Mouse (Mus musculus) fibroblast of lung, adult 2 months (primary cell): Measurements from ENCODE around the gene Ifngr1.

Experiments used
- DNase-seq: peaks from one replicate; pipeline ENCODE4 v3.0.0-alpha.2; 2011; ENCODE audit warnings: low read depth

Gene Ifngr1

GRCm38 (mm10) chr10:19639630-19640029 lies 47.9 kb downstream of the Ifngr1 start:
- no peak for DNase-seq

DNA sequence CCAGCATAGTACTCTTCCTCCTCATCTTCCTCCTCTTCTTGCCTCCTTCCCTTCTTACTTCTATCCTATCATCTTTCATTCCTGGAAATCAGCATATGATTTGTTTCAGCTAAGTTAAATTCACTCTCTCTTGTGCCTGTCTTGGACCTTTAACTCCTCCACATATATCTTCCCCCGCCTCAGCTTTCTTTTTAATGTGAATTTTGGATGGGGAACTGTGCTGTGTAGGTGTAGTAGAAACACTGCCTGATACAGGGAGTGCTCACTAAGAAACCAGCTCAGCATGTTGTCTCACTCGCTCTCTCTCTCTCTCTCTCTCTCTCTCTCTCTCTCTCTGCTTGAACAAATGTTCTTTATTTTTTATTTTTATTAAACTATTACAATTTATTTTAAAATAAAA lies 53.4 kb downstream of the Ifngr1 start:
- DNase-seq = no peak

DNA sequence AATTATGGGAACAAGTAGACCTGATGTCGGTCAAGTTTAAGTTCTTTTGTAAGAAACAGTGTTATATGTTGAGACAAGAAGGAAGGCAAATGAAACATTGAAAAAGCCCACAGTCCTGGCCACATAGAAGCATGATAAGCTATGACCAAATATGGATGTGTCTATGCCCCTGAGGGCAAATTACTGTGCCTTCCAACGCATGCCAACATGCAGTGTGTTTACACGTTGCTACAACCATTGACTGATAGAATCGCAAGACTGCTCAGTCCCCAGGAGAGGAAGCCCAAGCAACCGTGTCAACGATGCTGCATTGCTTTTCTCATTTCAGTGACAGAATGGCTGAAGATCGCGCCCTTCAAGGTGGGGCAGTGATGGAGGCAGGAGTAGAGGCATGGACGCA lies 65.7 kb downstream of the Ifngr1 start:
- no peak for DNase-seq
